ENCODE assay signal across 12 mouse cellular contexts in the genomic region with DNA sequence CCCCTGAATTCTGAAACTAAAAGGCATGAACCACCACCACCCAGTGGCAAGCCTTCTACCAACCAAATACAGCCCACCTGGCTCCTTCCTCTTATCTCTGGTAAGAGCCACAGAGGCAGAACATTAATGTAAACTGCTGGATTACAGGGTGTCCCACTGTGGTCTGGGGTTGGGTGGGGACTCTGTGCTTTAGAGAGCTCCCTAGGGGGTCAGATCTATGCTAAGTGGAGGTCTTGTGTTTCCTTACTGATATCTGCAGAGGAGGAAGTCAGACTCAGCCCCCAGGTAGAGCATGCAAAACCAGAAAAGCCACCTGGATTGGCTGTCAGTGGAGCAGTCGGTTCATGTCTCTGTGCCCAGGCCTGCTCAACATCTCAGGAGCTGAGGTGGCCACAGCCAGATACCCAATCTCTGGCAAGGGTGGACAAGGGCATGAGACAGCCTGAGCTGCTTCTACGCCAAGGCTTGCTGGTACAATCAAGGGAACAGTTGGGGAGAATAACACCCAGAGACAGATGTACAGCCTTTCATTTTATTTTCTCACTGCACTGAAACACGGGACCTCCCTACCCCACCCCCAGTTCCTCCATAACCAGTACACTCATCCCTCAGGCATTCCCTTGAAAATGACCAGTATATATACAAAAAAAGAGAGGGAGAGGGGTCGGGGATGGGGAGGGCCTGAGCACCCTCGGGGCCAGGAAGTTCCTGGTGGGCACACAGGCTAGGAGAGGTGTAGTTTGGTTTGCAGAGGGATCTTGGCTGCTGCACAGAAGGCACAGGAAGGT. TPM values are rescaled to one million over a fixed set of nuclear protein-coding genes. Genes with fewer than 3 reads are reported as not detected.
A peak's percentile ranks its signal among the peaks of the same experiment; 100 is the strongest.
DNase-seq lines count a peak whose midpoint lies in the region; ATAC-seq and TF ChIP-seq lines count a peak whose summit lies in the region.
"Had no signal": no experiment of that assay in that cellular context is flagged by ENCODE, and none has a peak within 500 bp of the region (broad histone marks: within the 10 kb centered on the region; RNA-seq: fewer than 3 reads in every experiment).

No protein-coding gene starts in this region.

- H3K27ac ChIP-seq in intestine, embryonic 14.5 days (ENCODE audit: low read depth) = 0 out of 2 replicates have a peak overlapping the region, but pooled peaks have one; percentile 16
- H3K27ac ChIP-seq in intestine, postnatal 0 days (ENCODE audit: low read depth, low read length) = no peak overlapping the region
- no peak overlapping the region for H3K27ac ChIP-seq in embryonic facial prominence, embryonic 12.5 days
- peak overlapping the region; percentile 76 for H3K27ac ChIP-seq in liver, postnatal 0 days (ENCODE audit: low read depth)

- 49% methylated on average over 5 of the region's 5 CpGs for WGBS in intestine, embryonic 14.5 days
- WGBS in intestine, postnatal 0 days = 58% methylated on average over 5 of the region's 5 CpGs
- 52% methylated on average over 5 of the region's 5 CpGs for WGBS in embryonic facial prominence, embryonic 12.5 days
- 41% methylated on average over 5 of the region's 5 CpGs for WGBS in liver, postnatal 0 days (ENCODE audit: insufficient replicate concordance)

- H3K4me1 ChIP-seq in intestine, embryonic 14.5 days (replicated peaks; ENCODE audit: control insufficient read depth, insufficient read depth, low read length) = peaks cover 12% of the 10 kb centered on the region; the same call in 1 of the 2 replicates
- H3K4me1 ChIP-seq in intestine, postnatal 0 days (replicated peaks; ENCODE audit: control insufficient read depth, insufficient read depth, low read length) = no peaks in the 10 kb centered on the region
- H3K4me1 ChIP-seq in embryonic facial prominence, embryonic 12.5 days = peaks cover 7% of the 10 kb centered on the region
- peaks cover 19% of the 10 kb centered on the region for H3K4me1 ChIP-seq in liver, postnatal 0 days (ENCODE audit: insufficient read depth)

- no peaks in the 10 kb centered on the region for H3K27me3 ChIP-seq in intestine, embryonic 14.5 days (replicated peaks; ENCODE audit: control insufficient read depth, insufficient read depth, low read length)
- no peaks in the 10 kb centered on the region for H3K27me3 ChIP-seq in intestine, postnatal 0 days (replicated peaks; ENCODE audit: control insufficient read depth, insufficient read depth, low read length)
- H3K27me3 ChIP-seq in embryonic facial prominence, embryonic 12.5 days = no peaks in the 10 kb centered on the region
- no peaks in the 10 kb centered on the region for H3K27me3 ChIP-seq in liver, postnatal 0 days (ENCODE audit: insufficient read depth, low read length)

- ATAC-seq in intestine, embryonic 14.5 days (replicated peaks; ENCODE audit: low FRiP score, low TSS enrichment, low read depth) = peak; percentile 15; the same call in 1 of the 2 replicates
- no peak for ATAC-seq in intestine, postnatal 0 days
- ATAC-seq in embryonic facial prominence, embryonic 12.5 days (ENCODE audit: insufficient number of reproducible peaks, insufficient read depth, low FRiP score, low TSS enrichment) = no peak
- no peak for ATAC-seq in liver, postnatal 0 days
- ATAC-seq in erythroid progenitor cell, adult 5-6 weeks (replicated peaks; ENCODE audit: low FRiP score, poor library complexity, severe bottlenecking) = no peak

- DNase-seq in intestine, embryonic 14.5 days (ENCODE audit: low spot score) = no peak
- peak; percentile 31 to 34 for DNase-seq in B cell, adult 2 months
- DNase-seq in liver, postnatal 0 days = no peak
- no peak for DNase-seq in adrenal gland, postnatal 14 days
- DNase-seq in gastrocnemius, postnatal 4 days (ENCODE audit: low spot score in 2 of 2) = no peak
- DNase-seq: cerebellum, adult 11-12 months had no signal

- TF ChIP-seq EP300 in liver, postnatal 0 days (IDR thresholded peaks at IDR 0.05; ENCODE audit: low read depth) = no peak

- 0 out of 2 replicates have a peak, but pooled peaks cover 2% of the 10 kb centered on the region for H3K36me3 ChIP-seq in intestine, embryonic 14.5 days (ENCODE audit: control insufficient read depth, insufficient read depth, low read length)
- peaks cover 16% of the 10 kb centered on the region; the same call in 1 of the 2 replicates for H3K36me3 ChIP-seq in intestine, postnatal 0 days (ENCODE audit: control insufficient read depth, insufficient read depth)
- no peaks in the 10 kb centered on the region for H3K36me3 ChIP-seq in embryonic facial prominence, embryonic 12.5 days
- peaks cover 22% of the 10 kb centered on the region; the same call in 1 of the 2 replicates for H3K36me3 ChIP-seq in liver, postnatal 0 days (replicated peaks; ENCODE audit: insufficient read depth, low read length)

- TF ChIP-seq CTCF in intestine, postnatal 0 days (IDR thresholded peaks at IDR 0.05; ENCODE audit: low read depth) = no peak
- no peak for TF ChIP-seq CTCF in liver, postnatal 0 days (IDR thresholded peaks at IDR 0.05; ENCODE audit: low read depth)

- H3K4me2 ChIP-seq in intestine, embryonic 14.5 days (ENCODE audit: low read length) = 0 out of 2 replicates have a peak overlapping the region, but pooled peaks have one; percentile 42
- no peak overlapping the region for H3K4me2 ChIP-seq in intestine, postnatal 0 days (replicated peaks; ENCODE audit: low read depth)
- H3K4me2 ChIP-seq in embryonic facial prominence, embryonic 12.5 days (replicated peaks) = no peak overlapping the region
- H3K4me2 ChIP-seq in liver, postnatal 0 days (ENCODE audit: low read depth, low read length) = no peak overlapping the region

- no peak overlapping the region for H3K4me3 ChIP-seq in intestine, embryonic 14.5 days (ENCODE audit: low read depth, low read length)
- no peak overlapping the region for H3K4me3 ChIP-seq in intestine, postnatal 0 days (ENCODE audit: low read depth, low read length)
- no peak overlapping the region for H3K4me3 ChIP-seq in embryonic facial prominence, embryonic 12.5 days
- no peak overlapping the region for H3K4me3 ChIP-seq in liver, postnatal 0 days (ENCODE audit: low read depth, low read length)

- no peaks in the 10 kb centered on the region for H3K9me3 ChIP-seq in intestine, embryonic 14.5 days (ENCODE audit: control insufficient read depth, low read length)
- no peaks in the 10 kb centered on the region for H3K9me3 ChIP-seq in intestine, postnatal 0 days (ENCODE audit: control insufficient read depth)
- H3K9me3 ChIP-seq in embryonic facial prominence, embryonic 12.5 days = no peaks in the 10 kb centered on the region
- no peaks in the 10 kb centered on the region for H3K9me3 ChIP-seq in liver, postnatal 0 days (ENCODE audit: low read length)

- H3K9ac ChIP-seq in intestine, embryonic 14.5 days (ENCODE audit: low read length) = no peak overlapping the region
- no peak overlapping the region for H3K9ac ChIP-seq in intestine, postnatal 0 days (ENCODE audit: low read depth, low read length)
- peak overlapping the region; percentile 12; the same call in 1 of the 2 replicates for H3K9ac ChIP-seq in embryonic facial prominence, embryonic 12.5 days
- peak overlapping the region; percentile 57; the same call in 1 of the 2 replicates for H3K9ac ChIP-seq in liver, postnatal 0 days (replicated peaks)

RNA-seq across cellular contexts. Expression of a gene that starts 2.3 kb away (rescaled TPM):
- polyA plus RNA-seq in intestine, embryonic 14.5 days (2014; fragmentation: Nextera tagmentation; extraction: Ambion mirVana) = not detected in 2 replicates
- polyA plus RNA-seq in intestine, postnatal 0 days (2015; fragmentation: Nextera tagmentation; extraction: Ambion mirVana) = not detected in 2 replicates
- not detected in 2 replicates for polyA plus RNA-seq in embryonic facial prominence, embryonic 12.5 days (2016; fragmentation: Nextera tagmentation; extraction: Ambion mirVana)
- polyA plus RNA-seq in liver, postnatal 0 days (2015; fragmentation: Nextera tagmentation; extraction: Ambion mirVana) = 0.09 TPM in 1 of 2 replicates, not detected in the other
- total RNA-seq in adrenal gland, postnatal 14 days (2021) = not detected in 2 replicates
- total RNA-seq in erythroid progenitor cell, adult 5-6 weeks (2015; ENCODE audit: low replicate concordance) = not detected in 2 replicates
- not detected in 2 replicates for total RNA-seq in erythroid progenitor cell, adult 5-6 weeks (2017; ENCODE audit: low replicate concordance)
- total RNA-seq in gastrocnemius, postnatal 4 days (2021) = not detected
- total RNA-seq: gastrocnemius, postnatal 36 days; layer of hippocampus, postnatal 14 days had no signal
- polyA plus RNA-seq: neural tube, embryonic 14.5 days had no signal

RNA-seq across cellular contexts. Expression of a gene that starts 24.2 kb away (rescaled TPM):
- 84.4 and 87.9 TPM in 2 replicates for polyA plus RNA-seq in intestine, embryonic 14.5 days (2014; fragmentation: Nextera tagmentation; extraction: Ambion mirVana)
- 23.5 and 23.9 TPM in 2 replicates for polyA plus RNA-seq in intestine, postnatal 0 days (2015; fragmentation: Nextera tagmentation; extraction: Ambion mirVana)
- polyA plus RNA-seq in embryonic facial prominence, embryonic 12.5 days (2016; fragmentation: Nextera tagmentation; extraction: Ambion mirVana) = 80.5 and 82.9 TPM in 2 replicates
- polyA plus RNA-seq in liver, postnatal 0 days (2015; fragmentation: Nextera tagmentation; extraction: Ambion mirVana) = 19.2 and 21.5 TPM in 2 replicates
- total RNA-seq in adrenal gland, postnatal 14 days (2021) = 24.6 and 28.4 TPM in 2 replicates
- total RNA-seq in erythroid progenitor cell, adult 5-6 weeks (2015; ENCODE audit: low replicate concordance) = 64.9 and 72.5 TPM in 2 replicates
- 55.1 and 71.9 TPM in 2 replicates for total RNA-seq in erythroid progenitor cell, adult 5-6 weeks (2017; ENCODE audit: low replicate concordance)
- 10 to 100 TPM; 24.6 to 28.6 TPM for total RNA-seq in gastrocnemius, postnatal 4 days (2021)

RNA-seq across cellular contexts. Expression of a gene that starts 27.5 kb away (rescaled TPM):
- 9.4 and 10.1 TPM in 2 replicates for polyA plus RNA-seq in intestine, embryonic 14.5 days (2014; fragmentation: Nextera tagmentation; extraction: Ambion mirVana)
- polyA plus RNA-seq in intestine, postnatal 0 days (2015; fragmentation: Nextera tagmentation; extraction: Ambion mirVana) = 17.0 and 17.8 TPM in 2 replicates
- polyA plus RNA-seq in embryonic facial prominence, embryonic 12.5 days (2016; fragmentation: Nextera tagmentation; extraction: Ambion mirVana) = 7.0 and 7.7 TPM in 2 replicates
- polyA plus RNA-seq in liver, postnatal 0 days (2015; fragmentation: Nextera tagmentation; extraction: Ambion mirVana) = 6.8 and 7.2 TPM in 2 replicates
- 28.5 and 41.5 TPM in 2 replicates for total RNA-seq in adrenal gland, postnatal 14 days (2021)
- 38.1 and 49.7 TPM in 2 replicates for total RNA-seq in erythroid progenitor cell, adult 5-6 weeks (2015; ENCODE audit: low replicate concordance)
- total RNA-seq in erythroid progenitor cell, adult 5-6 weeks (2017; ENCODE audit: low replicate concordance) = 63.8 and 64.3 TPM in 2 replicates
- 10 to 100 TPM; 70.9 to 79.6 TPM for total RNA-seq in gastrocnemius, postnatal 4 days (2021)

RNA-seq across cellular contexts. Expression of a gene that starts 58.2 kb away (rescaled TPM):
- polyA plus RNA-seq in intestine, embryonic 14.5 days (2014; fragmentation: Nextera tagmentation; extraction: Ambion mirVana) = 24.5 and 28.1 TPM in 2 replicates
- polyA plus RNA-seq in intestine, postnatal 0 days (2015; fragmentation: Nextera tagmentation; extraction: Ambion mirVana) = 17.7 and 21.3 TPM in 2 replicates
- 26.4 and 29.8 TPM in 2 replicates for polyA plus RNA-seq in embryonic facial prominence, embryonic 12.5 days (2016; fragmentation: Nextera tagmentation; extraction: Ambion mirVana)
- polyA plus RNA-seq in liver, postnatal 0 days (2015; fragmentation: Nextera tagmentation; extraction: Ambion mirVana) = 12.4 and 15.4 TPM in 2 replicates
- total RNA-seq in adrenal gland, postnatal 14 days (2021) = 53.2 and 54.8 TPM in 2 replicates
- 29.3 and 45.8 TPM in 2 replicates for total RNA-seq in erythroid progenitor cell, adult 5-6 weeks (2015; ENCODE audit: low replicate concordance)
- total RNA-seq in erythroid progenitor cell, adult 5-6 weeks (2017; ENCODE audit: low replicate concordance) = 16.8 and 20.8 TPM in 2 replicates
- total RNA-seq in gastrocnemius, postnatal 4 days (2021) = 10 to 100 TPM; 28.9 to 30.7 TPM

Comparison
In these comparisons a context has a peak if more than half of its experiments do, and no peak if none do; other contexts are left out.
1. H3K27ac ChIP-seq: peak in intestine, embryonic 14.5 days (single experiment) and liver, postnatal 0 days (single experiment); none in intestine, postnatal 0 days (single experiment) and embryonic facial prominence, embryonic 12.5 days (single experiment).
2. DNase-seq: peak in B cell, adult 2 months (2 of 2); none in intestine, embryonic 14.5 days (single experiment), liver, postnatal 0 days (single experiment), adrenal gland, postnatal 14 days (single experiment) and gastrocnemius, postnatal 4 days (0 of 2).
3. H3K9ac ChIP-seq: peak in embryonic facial prominence, embryonic 12.5 days (single experiment) and liver, postnatal 0 days (single experiment); none in intestine, embryonic 14.5 days (single experiment) and intestine, postnatal 0 days (single experiment).